8 mouse cellular contexts compared by ENCODE assay signal in the genomic region with DNA sequence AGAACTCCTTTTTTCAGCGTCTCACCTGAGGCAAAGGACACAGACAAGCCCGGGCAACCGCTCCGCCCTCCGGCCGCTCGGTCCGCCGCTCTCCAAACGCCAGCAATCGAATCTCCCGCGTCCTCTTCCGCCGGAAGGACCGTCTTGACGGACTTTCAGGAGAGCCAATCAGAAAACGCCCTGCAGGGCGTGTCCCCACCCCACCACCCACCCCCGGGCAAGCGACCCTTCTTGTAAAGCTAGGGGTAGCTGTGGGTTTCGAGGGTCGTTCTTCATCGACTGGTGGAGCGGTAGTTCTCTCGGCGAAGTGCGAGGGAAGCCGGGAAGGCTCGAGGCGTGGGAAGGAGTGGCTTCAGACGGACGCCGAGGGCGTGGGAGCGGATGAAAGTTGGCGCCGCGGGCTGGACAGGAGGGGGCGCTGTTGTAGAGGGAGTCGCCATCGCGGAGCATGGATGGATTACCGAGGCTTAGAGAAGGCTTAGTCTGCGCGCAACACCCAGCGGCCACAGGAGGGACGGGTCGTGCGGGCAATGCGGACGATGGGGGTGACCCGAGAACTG. TPM values are rescaled to one million over a fixed set of nuclear protein-coding genes. Genes with fewer than 3 reads are reported as not detected.
A peak's percentile ranks its signal among the peaks of the same experiment; 100 is the strongest.
DNase-seq lines count a peak whose midpoint lies in the region; ATAC-seq lines count a peak whose summit lies in the region.

A gene (minus strand): TSS at position 132 of the 560 bp plus-strand sequence.
A gene (plus strand): TSS at position 355 of the 560 bp plus-strand sequence.

- peaks cover 8% of the 10 kb centered on the region for H3K36me3 ChIP-seq in forebrain, embryonic 10.5 days (replicated peaks)
- H3K36me3 ChIP-seq in heart, embryonic 16.5 days (ENCODE audit: control insufficient read depth, insufficient read depth) = no peaks in the 10 kb centered on the region
- H3K36me3 ChIP-seq in liver, embryonic 15.5 days (replicated peaks) = 0 out of 2 replicates have a peak, but pooled peaks cover 8% of the 10 kb centered on the region
- no peaks in the 10 kb centered on the region for H3K36me3 ChIP-seq in neural tube, embryonic 12.5 days

- H3K4me1 ChIP-seq in forebrain, embryonic 10.5 days = peaks cover 31% of the 10 kb centered on the region
- peaks cover 12% of the 10 kb centered on the region for H3K4me1 ChIP-seq in heart, embryonic 16.5 days (ENCODE audit: control insufficient read depth, insufficient read depth, low read length)
- H3K4me1 ChIP-seq in liver, embryonic 15.5 days (replicated peaks) = peaks cover 61% of the 10 kb centered on the region
- peaks cover 15% of the 10 kb centered on the region for H3K4me1 ChIP-seq in neural tube, embryonic 12.5 days

- under 1% methylated on average over 53 of the region's 53 CpGs for WGBS in forebrain, embryonic 10.5 days
- WGBS in heart, embryonic 16.5 days = under 1% methylated on average over 53 of the region's 53 CpGs
- WGBS in liver, embryonic 15.5 days (ENCODE audit: insufficient replicate concordance) = under 1% methylated on average over 53 of the region's 53 CpGs
- WGBS in neural tube, embryonic 12.5 days = under 1% methylated on average over 53 of the region's 53 CpGs

- peak within 1 kb of the TSS; percentile 73 for H3K4me3 ChIP-seq in forebrain, embryonic 10.5 days
- H3K4me3 ChIP-seq in heart, embryonic 16.5 days (ENCODE audit: low read length) = peak within 1 kb of the TSS; percentile 72
- H3K4me3 ChIP-seq in liver, embryonic 15.5 days (replicated peaks) = peak within 1 kb of the TSS; percentile 84
- peak within 1 kb of the TSS; percentile 59 for H3K4me3 ChIP-seq in neural tube, embryonic 12.5 days

- H3K27ac ChIP-seq in forebrain, embryonic 10.5 days = peak within 1 kb of the TSS; percentile 98
- H3K27ac ChIP-seq in heart, embryonic 16.5 days (ENCODE audit: low read length) = peak within 1 kb of the TSS; percentile 99
- H3K27ac ChIP-seq in liver, embryonic 15.5 days (replicated peaks) = peak within 1 kb of the TSS; percentile 99
- H3K27ac ChIP-seq in neural tube, embryonic 12.5 days = peak within 1 kb of the TSS; percentile 94

- H3K27me3 ChIP-seq in forebrain, embryonic 10.5 days (ENCODE audit: poor library complexity, severe bottlenecking) = no peaks in the 10 kb centered on the region
- no peaks in the 10 kb centered on the region for H3K27me3 ChIP-seq in heart, embryonic 16.5 days (ENCODE audit: control insufficient read depth, insufficient read depth, low read length)
- H3K27me3 ChIP-seq in liver, embryonic 15.5 days = no peaks in the 10 kb centered on the region
- H3K27me3 ChIP-seq in neural tube, embryonic 12.5 days (replicated peaks) = no peaks in the 10 kb centered on the region

- peak; percentile 89 to 91 for DNase-seq in CD8-positive naive resting alpha-beta T cell, adult 2 months (ENCODE audit: low read depth in 2 of 2, low spot score in 2 of 2)
- DNase-seq in c-Kit-positive CD71-negative TER-119-negative erythroid progenitor cells, embryonic 14.5 days (ENCODE audit: low read depth) = peak; percentile 86
- peak; percentile 95 for DNase-seq in forebrain, embryonic 10.5 days (ENCODE audit: extremely low spot score, low spot score)
- peak; percentile 94 to 97 for DNase-seq in kidney, postnatal 36 days
- DNase-seq in telencephalon, adult 2 months (ENCODE audit: low read depth, low spot score) = peak; percentile 88

- H3K9ac ChIP-seq in heart, embryonic 16.5 days (ENCODE audit: low read length) = peak within 1 kb of the TSS; percentile 80
- peak within 1 kb of the TSS; percentile 87 for H3K9ac ChIP-seq in liver, embryonic 15.5 days
- peak within 1 kb of the TSS; percentile 71 for H3K9ac ChIP-seq in neural tube, embryonic 12.5 days

- ATAC-seq in heart, embryonic 16.5 days (replicated peaks; ENCODE audit: extremely low read depth, insufficient read depth, low FRiP score) = peak; percentile 81
- ATAC-seq in liver, embryonic 15.5 days (ENCODE audit: insufficient read depth) = peak; percentile 77
- peak; percentile 94 for ATAC-seq in neural tube, embryonic 12.5 days (ENCODE audit: low FRiP score, low read depth)

- peak within 1 kb of the TSS; percentile 78 for H3K4me2 ChIP-seq in heart, embryonic 16.5 days (ENCODE audit: low read depth, low read length)
- H3K4me2 ChIP-seq in liver, embryonic 15.5 days = peak within 1 kb of the TSS; percentile 97
- peak within 1 kb of the TSS; percentile 78 for H3K4me2 ChIP-seq in neural tube, embryonic 12.5 days (replicated peaks)

- no peaks in the 10 kb centered on the region for H3K9me3 ChIP-seq in forebrain, embryonic 10.5 days
- H3K9me3 ChIP-seq in heart, embryonic 16.5 days (replicated peaks; ENCODE audit: control insufficient read depth, low read length) = no peaks in the 10 kb centered on the region
- H3K9me3 ChIP-seq in liver, embryonic 15.5 days (replicated peaks) = no peaks in the 10 kb centered on the region
- no peaks in the 10 kb centered on the region for H3K9me3 ChIP-seq in neural tube, embryonic 12.5 days

RNA-seq across cellular contexts. Expression of the first gene that starts in this region (rescaled TPM):
- 25.3 and 26.6 TPM in 2 replicates for polyA plus RNA-seq in forebrain, embryonic 10.5 days (2016; fragmentation: Nextera tagmentation; extraction: Ambion mirVana)
- polyA plus RNA-seq in heart, embryonic 16.5 days (2015; fragmentation: Nextera tagmentation; extraction: Ambion mirVana) = 8.4 and 9.0 TPM in 2 replicates
- polyA plus RNA-seq in liver, embryonic 15.5 days (2015; fragmentation: Nextera tagmentation; extraction: Ambion mirVana) = 9.2 and 9.5 TPM in 2 replicates
- polyA plus RNA-seq in neural tube, embryonic 12.5 days (2016; fragmentation: Nextera tagmentation; extraction: Ambion mirVana) = 10.9 and 11.5 TPM in 2 replicates

RNA-seq across cellular contexts. Expression of the second gene that starts in this region (rescaled TPM):
- polyA plus RNA-seq in forebrain, embryonic 10.5 days (2016; fragmentation: Nextera tagmentation; extraction: Ambion mirVana) = 19.5 and 21.2 TPM in 2 replicates
- polyA plus RNA-seq in heart, embryonic 16.5 days (2015; fragmentation: Nextera tagmentation; extraction: Ambion mirVana) = 19.2 and 20.9 TPM in 2 replicates
- 12.7 and 13.5 TPM in 2 replicates for polyA plus RNA-seq in liver, embryonic 15.5 days (2015; fragmentation: Nextera tagmentation; extraction: Ambion mirVana)
- 20.5 and 22.4 TPM in 2 replicates for polyA plus RNA-seq in neural tube, embryonic 12.5 days (2016; fragmentation: Nextera tagmentation; extraction: Ambion mirVana)

Comparison
In these comparisons a context has a peak if more than half of its experiments do, and no peak if none do; other contexts are left out.
1. Peak in every context shown above with its lines: DNase-seq, ATAC-seq, H3K4me3 ChIP-seq and H3K27ac ChIP-seq.